Mouse (Mus musculus): ENCODE results near the gene Arl4d.

GRCm38 (mm10) chr11:101675349-101675748 is 10.0 kb downstream of the Arl4d start:
- no peak for TF ChIP-seq CTCF (IDR thresholded peaks at IDR 0.05; ENCODE audit: low read depth)
- TF ChIP-seq EP300 (IDR thresholded peaks at IDR 0.05; ENCODE audit: low read depth) = no peak

Measured in heart, postnatal 0 days (tissue).